Comparison of ENCODE assay signal across 16 mouse cellular contexts in genomic region chr1:155681116-155681799, GRCm38 (mm10).
DNase-seq lines count a peak whose midpoint lies in the region; ATAC-seq and TF ChIP-seq lines count a peak whose summit lies in the region.
"Had no signal": no experiment of that assay in that cellular context is flagged by ENCODE, and none has a peak within 500 bp of the region (broad histone marks: within the 10 kb centered on the region; RNA-seq: fewer than 3 reads in every experiment).

No protein-coding gene starts in this region.

- H3K36me3 ChIP-seq in forebrain, embryonic 14.5 days (ENCODE audit: control insufficient read depth, insufficient read depth, low read length): no peaks in the 10 kb centered on the region
- H3K36me3 ChIP-seq in limb, embryonic 10.5 days: no peaks in the 10 kb centered on the region; the same call in 1 of the 2 replicates
- no peaks in the 10 kb centered on the region for H3K36me3 ChIP-seq in neural tube, embryonic 15.5 days
- H3K36me3 ChIP-seq: limb, embryonic 12.5 days had no signal

- H3K4me1 ChIP-seq in forebrain, embryonic 14.5 days (ENCODE audit: control insufficient read depth, insufficient read depth, low read length): peaks cover 4% of the 10 kb centered on the region; the same call in 1 of the 2 replicates
- peaks cover 20% of the 10 kb centered on the region for H3K4me1 ChIP-seq in limb, embryonic 10.5 days
- H3K4me1 ChIP-seq in neural tube, embryonic 15.5 days: peaks cover 13% of the 10 kb centered on the region
- no peaks in the 10 kb centered on the region for H3K4me1 ChIP-seq in lung, adult 2 months (ENCODE audit: control insufficient read depth, insufficient read depth, low read length)

- ATAC-seq in forebrain, embryonic 14.5 days: peak; percentile 86; the same call in 1 of the 2 replicates
- ATAC-seq in neural tube, embryonic 15.5 days (ENCODE audit: low FRiP score): peak; percentile 72

- DNase-seq in embryo, embryonic 11 days: peak; percentile 60
- no peak for DNase-seq in embryo, embryonic 10 days (ENCODE audit: low spot score)
- DNase-seq in forebrain, embryonic 14.5 days (ENCODE audit: low spot score): peak; percentile 67
- DNase-seq in limb, embryonic 10.5 days (ENCODE audit: low spot score): peak; percentile 27
- no peak for DNase-seq in right cerebral cortex, postnatal 14 days
- DNase-seq in lung, adult 2 months: no peak
- no peak for DNase-seq in adrenal gland, postnatal 25 days
- DNase-seq: B cell, adult 2 months; heart, adult 18-20 months; heart, postnatal 14 days; kidney, adult 18-20 months; lung, adult 18-20 months; thymus, adult 18-20 months had no signal

- H3K4me2 ChIP-seq in forebrain, embryonic 14.5 days (ENCODE audit: low read length): no peak overlapping the region
- H3K4me2 ChIP-seq in neural tube, embryonic 15.5 days: peak overlapping the region; percentile 2; the same call in 1 of the 2 replicates
- H3K4me2 ChIP-seq: limb, embryonic 12.5 days had no signal

- no peak for TF ChIP-seq POLR2A in lung, adult 2 months (IDR thresholded peaks at IDR 0.05; ENCODE audit: borderline replicate concordance, extremely low read depth, low read depth, low read length)

- H3K4me3 ChIP-seq in forebrain, embryonic 14.5 days (ENCODE audit: low read depth, low read length): no peak overlapping the region
- H3K4me3 ChIP-seq in limb, embryonic 10.5 days: no peak overlapping the region
- no peak overlapping the region for H3K4me3 ChIP-seq in neural tube, embryonic 15.5 days (replicated peaks)
- H3K4me3 ChIP-seq in lung, adult 2 months (replicated peaks; ENCODE audit: extremely low read depth, low read depth, low read length): no peak overlapping the region
- H3K4me3 ChIP-seq: limb, embryonic 12.5 days had no signal

- H3K9ac ChIP-seq in forebrain, embryonic 14.5 days (ENCODE audit: low read length): no peak overlapping the region
- H3K9ac ChIP-seq in neural tube, embryonic 15.5 days (replicated peaks): no peak overlapping the region
- H3K9ac ChIP-seq: limb, embryonic 12.5 days had no signal

- H3K27ac ChIP-seq in forebrain, embryonic 14.5 days (ENCODE audit: low read depth, low read length): peak overlapping the region; percentile 55; the same call in 1 of the 2 replicates
- no peak overlapping the region for H3K27ac ChIP-seq in limb, embryonic 10.5 days
- 0 out of 2 replicates have a peak overlapping the region, but pooled peaks have one; percentile 1 for H3K27ac ChIP-seq in neural tube, embryonic 15.5 days (replicated peaks)
- H3K27ac ChIP-seq: limb, embryonic 12.5 days had no signal

- 61% methylated on average over 10 of the region's 10 CpGs for whole genome bisulfite sequencing in forebrain, embryonic 14.5 days
- 79% methylated on average over 10 of the region's 10 CpGs for WGBS in limb, embryonic 10.5 days
- 32% methylated on average over 10 of the region's 10 CpGs for WGBS in neural tube, embryonic 15.5 days
- 76% methylated on average over 10 of the region's 10 CpGs for WGBS in lung, adult 2 months

- no peaks in the 10 kb centered on the region for H3K27me3 ChIP-seq in forebrain, embryonic 14.5 days (replicated peaks; ENCODE audit: control insufficient read depth, insufficient read depth, low read length)
- H3K27me3 ChIP-seq in limb, embryonic 10.5 days (ENCODE audit: low read depth, poor library complexity, severe bottlenecking): no peaks in the 10 kb centered on the region
- H3K27me3 ChIP-seq in neural tube, embryonic 15.5 days (replicated peaks): no peaks in the 10 kb centered on the region
- H3K27me3 ChIP-seq: limb, embryonic 12.5 days had no signal

- TF ChIP-seq CTCF in lung, adult 2 months (IDR thresholded peaks at IDR 0.05; ENCODE audit: insufficient read depth, low read length): no peak

- H3K9me3 ChIP-seq in forebrain, embryonic 14.5 days (replicated peaks; ENCODE audit: control insufficient read depth, low read length): no peaks in the 10 kb centered on the region
- H3K9me3 ChIP-seq in limb, embryonic 10.5 days (replicated peaks): no peaks in the 10 kb centered on the region
- no peaks in the 10 kb centered on the region for H3K9me3 ChIP-seq in neural tube, embryonic 15.5 days (replicated peaks)
- H3K9me3 ChIP-seq: G1E; limb, embryonic 12.5 days had no signal

Comparison
In these comparisons a context has a peak if more than half of its experiments do, and no peak if none do; other contexts are left out.
1. DNase-seq: peak in embryo, embryonic 11 days (single experiment), forebrain, embryonic 14.5 days (single experiment) and limb, embryonic 10.5 days (single experiment); none in embryo, embryonic 10 days (single experiment), right cerebral cortex, postnatal 14 days (single experiment), lung, adult 2 months (single experiment) and adrenal gland, postnatal 25 days (single experiment).